Mouse (Mus musculus) embryonic fibroblast, embryonic 13.5 days (primary cell): ENCODE results near the gene Neurl1b. TPM values are rescaled to one million over a fixed set of nuclear protein-coding genes. Genes with fewer than 3 reads are reported as not detected.

Experiments
- H3K27ac ChIP-seq: 2 replicates; pipeline ENCODE4 v1.5.1; 2012; ENCODE audit warnings: low read length, control low read depth, inconsistent platforms; ENCODE audit not compliant: insufficient read depth
- H3K4me1 ChIP-seq: 2 replicates; pipeline ENCODE4 v1.6.1; 2011; ENCODE audit warnings: low read length; ENCODE audit not compliant: control insufficient read depth, insufficient read depth
- H3K4me3 ChIP-seq: 2 replicates; pipeline ENCODE4 v1.5.1; 2011; ENCODE audit warnings: mild to moderate bottlenecking, control low read depth, low read length; ENCODE audit not compliant: insufficient read depth
- CTCF ChIP-seq: IDR thresholded peaks from 2 replicates; pipeline ENCODE4 v1.5.1; 2011; ENCODE audit warnings: mild to moderate bottlenecking, control low read depth, low read length, moderate library complexity, borderline replicate concordance; ENCODE audit not compliant: insufficient read depth
- POLR2A ChIP-seq: IDR thresholded peaks from 2 replicates; pipeline ENCODE4 v1.6.1; 2011; ENCODE audit warnings: low read depth, mild to moderate bottlenecking, control low read depth, low read length, moderate library complexity
- polyA plus RNA-seq: library from polyadenylated mRNA; stranded (reverse); fragments of >200 nt; gene quantifications from 2 replicates; pipeline ENCODE4 v1.2.4, GENCODE M21; 2011; ENCODE audit warnings: low read depth; ENCODE audit not compliant: missing spikeins, insufficient read length

The Neurl1b gene
- polyA plus RNA-seq, 1 experiment: 2.4 TPM

DNA sequence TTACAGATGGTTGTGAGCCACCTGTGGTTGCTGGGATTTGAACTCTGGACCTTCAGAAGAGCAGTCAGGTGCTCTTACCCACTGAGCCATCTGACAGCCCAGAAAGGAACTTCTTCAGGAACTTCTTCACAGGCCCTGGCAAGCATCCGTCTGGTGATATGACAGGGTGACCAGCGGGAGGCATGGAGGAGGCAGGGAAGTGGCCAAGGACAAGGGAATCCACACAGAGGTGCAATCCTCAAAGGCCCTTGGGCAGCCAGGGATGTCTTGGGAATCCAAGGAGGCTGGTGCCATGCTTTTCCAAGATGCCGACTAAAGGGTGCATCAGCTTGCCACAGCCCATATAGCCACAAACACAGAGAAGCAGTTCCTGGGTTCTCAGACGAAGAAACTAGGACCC is 53.0 kb downstream of the Neurl1b start:
- no peak overlapping the region for H3K27ac ChIP-seq
- TF ChIP-seq POLR2A: no peak
- no peak for TF ChIP-seq CTCF
- H3K4me3 ChIP-seq: no peak overlapping the region
- H3K4me1 ChIP-seq: no peaks in the 10 kb centered on the region

DNA sequence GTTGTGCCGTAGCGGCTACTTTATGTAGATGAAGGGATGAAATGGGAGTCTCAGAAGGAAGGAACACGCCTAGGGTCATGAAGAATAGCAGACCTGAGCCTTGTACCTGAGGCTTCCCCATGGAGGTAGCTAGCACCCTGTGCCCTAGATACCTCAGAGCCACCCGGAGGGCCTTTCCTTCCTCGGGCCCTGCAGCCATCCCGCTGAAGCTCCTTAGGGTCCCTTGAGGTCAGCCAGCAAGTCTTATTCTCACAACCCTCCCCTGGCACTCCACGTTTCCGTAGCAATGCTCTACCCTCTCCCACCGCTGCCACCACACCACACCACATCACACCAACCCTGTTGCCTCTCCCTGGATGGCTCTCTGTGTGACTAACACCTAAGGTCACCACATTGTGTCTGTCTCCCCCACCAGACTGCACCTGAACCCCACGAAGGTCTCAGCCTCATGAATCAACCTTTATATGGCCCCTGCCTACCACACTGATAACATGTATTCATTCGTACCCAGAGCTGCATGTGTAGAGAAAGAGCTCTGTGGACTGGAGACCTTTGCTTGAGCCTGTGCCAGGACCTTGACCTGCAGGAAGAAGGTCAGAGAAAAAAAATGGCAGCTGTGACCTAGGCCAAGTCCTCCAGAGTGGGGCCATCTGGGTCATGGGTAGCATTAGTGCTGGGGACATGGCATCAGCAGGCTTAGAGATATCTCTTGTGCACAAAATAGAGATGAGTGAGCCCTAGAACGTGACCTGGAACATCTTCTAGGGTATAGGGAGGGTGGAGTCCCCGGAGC is 53.7 kb downstream of the Neurl1b start:
- H3K4me1 ChIP-seq: no peaks in the 10 kb centered on the region
- H3K4me3 ChIP-seq: no peak overlapping the region
- H3K27ac ChIP-seq: no peak overlapping the region
- TF ChIP-seq POLR2A (no peak), CTCF (no peak)

DNA sequence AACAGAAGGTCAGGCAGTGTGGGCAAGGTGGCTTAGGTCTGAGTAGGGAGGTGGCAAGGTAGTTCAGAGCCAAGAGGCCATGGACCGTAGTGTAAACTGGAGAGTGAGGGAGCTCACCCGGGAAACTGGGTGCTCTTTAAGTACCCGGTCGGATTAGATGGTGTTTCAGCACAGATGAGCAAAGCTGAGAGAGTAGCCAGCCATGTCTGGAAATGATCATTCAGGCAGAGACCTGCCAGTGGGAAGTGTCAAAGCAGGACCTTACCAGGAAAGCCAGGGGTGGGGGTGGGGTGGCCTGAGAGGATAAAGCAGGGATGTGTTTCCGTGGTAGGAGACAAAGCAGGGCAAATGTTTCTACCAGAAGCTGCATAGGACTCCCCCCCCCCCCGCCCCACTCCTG is 62.2 kb downstream of the Neurl1b start:
- H3K4me3 ChIP-seq: no peak overlapping the region
- peaks cover 3% of the 10 kb centered on the region for H3K4me1 ChIP-seq
- no peak overlapping the region for H3K27ac ChIP-seq
- TF ChIP-seq POLR2A (no peak), CTCF (no peak)

DNA sequence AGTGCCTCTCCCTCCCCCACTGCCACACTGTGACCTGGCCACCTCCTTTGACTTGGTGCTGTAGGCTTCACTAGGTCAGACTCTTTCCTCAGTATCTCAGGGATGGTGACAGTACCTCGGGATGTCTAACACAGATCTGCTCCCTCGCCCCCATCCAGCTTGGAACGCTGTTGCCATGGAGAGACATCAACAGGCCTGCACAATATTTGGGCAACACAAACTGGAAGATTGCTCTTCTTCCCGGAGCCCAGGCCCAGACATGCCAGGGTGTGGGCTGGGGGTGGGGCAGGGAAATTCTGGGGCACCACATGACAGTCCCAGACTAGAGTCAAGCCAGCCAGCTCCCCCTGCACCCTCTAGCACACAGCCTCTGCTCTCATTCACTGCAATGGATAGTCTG is 64.0 kb downstream of the Neurl1b start:
- Histone ChIP-seq H3K4me1 (peaks cover 3% of the 10 kb centered on the region), H3K27ac (no peak overlapping the region), H3K4me3 (no peak overlapping the region)
- TF ChIP-seq POLR2A (no peak), CTCF (no peak)

DNA sequence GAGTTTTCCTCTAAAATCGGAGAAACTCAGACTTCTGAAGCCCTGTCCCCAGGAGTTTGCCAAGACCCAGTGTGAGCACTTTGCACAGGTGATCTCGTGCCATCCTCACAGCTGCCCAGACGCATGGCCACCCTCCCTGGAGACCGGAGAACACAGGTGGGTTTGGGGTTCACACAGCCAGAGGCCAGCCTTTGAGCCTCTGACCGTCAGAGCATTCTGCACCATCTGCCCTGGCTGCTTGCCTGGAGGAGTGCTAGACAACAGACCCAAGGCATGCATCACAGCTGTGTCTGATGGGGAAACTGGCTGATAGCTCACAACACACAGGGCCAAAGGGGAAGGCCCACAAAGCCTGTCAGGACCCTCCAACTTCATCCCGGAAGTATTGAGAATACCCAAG is 65.0 kb downstream of the Neurl1b start:
- Histone ChIP-seq H3K27ac (no peak overlapping the region), H3K4me3 (no peak overlapping the region), H3K4me1 (peaks cover 3% of the 10 kb centered on the region)
- TF ChIP-seq CTCF: no peak
- no peak for TF ChIP-seq POLR2A

DNA sequence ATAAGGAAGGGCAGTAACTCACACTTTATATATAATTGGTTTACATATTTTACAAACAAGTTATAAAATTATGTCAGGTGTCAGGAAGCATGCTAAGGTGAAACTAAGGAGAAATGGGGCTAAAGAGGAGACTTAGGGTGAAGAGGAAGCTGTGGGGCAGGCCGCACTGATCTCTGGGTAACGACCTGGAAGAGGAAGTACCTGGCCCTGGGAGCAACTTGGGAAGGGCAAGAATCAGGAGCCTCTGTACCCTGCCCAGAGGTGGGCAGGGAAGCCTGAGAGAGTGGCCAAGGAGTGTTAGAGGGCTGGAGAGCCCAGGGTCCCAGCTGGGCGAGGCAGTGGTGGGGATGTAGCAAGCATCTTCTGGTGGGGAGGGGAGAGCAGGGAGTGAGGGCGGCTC is 66.3 kb downstream of the Neurl1b start:
- TF ChIP-seq CTCF (no peak), POLR2A (no peak)
- H3K27ac ChIP-seq: no peak overlapping the region
- H3K4me1 ChIP-seq: peaks cover 3% of the 10 kb centered on the region
- H3K4me3 ChIP-seq: no peak overlapping the region

DNA sequence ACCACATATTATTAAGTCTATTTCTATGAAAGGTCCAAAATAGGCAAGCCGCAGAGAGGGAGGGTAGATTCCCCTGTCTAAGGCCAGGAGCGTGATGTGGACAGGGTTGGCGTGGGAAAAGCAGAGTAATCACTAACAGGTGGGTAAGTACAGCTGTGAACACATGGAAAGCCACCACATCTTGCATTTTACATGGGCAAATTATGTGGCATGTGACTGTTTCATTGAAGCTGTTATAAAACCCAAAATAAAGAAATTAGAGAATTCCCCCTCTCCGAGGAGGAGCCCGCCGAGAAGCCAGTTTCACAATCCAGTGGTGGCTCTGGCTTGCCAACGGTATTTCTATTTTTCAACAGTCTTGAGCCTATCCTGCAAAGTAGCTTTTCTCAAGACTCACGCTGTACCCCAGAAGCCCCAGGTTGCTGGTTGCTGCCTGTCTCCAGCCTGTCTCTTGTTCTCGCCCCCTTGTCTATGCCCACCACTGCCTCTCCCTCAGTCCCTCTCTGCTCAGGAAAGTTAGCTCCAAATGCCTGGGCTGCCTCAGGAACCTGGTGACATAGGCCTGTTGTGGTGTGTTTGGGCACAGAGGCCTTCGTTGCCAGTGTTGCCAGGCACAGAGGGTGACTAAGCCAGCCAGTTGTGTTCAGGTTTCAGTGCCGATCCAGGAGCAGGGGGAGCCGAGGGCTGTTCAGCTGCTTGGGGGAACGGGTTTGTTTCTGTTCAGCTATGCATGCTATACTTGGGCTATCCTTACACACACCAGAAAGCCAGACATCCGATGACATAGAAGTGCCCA is 70.2 kb downstream of the Neurl1b start:
- TF ChIP-seq CTCF: no peak
- no peak for TF ChIP-seq POLR2A
- H3K4me3 ChIP-seq: no peak overlapping the region
- H3K4me1 ChIP-seq: peaks cover 3% of the 10 kb centered on the region
- no peak overlapping the region for H3K27ac ChIP-seq

DNA sequence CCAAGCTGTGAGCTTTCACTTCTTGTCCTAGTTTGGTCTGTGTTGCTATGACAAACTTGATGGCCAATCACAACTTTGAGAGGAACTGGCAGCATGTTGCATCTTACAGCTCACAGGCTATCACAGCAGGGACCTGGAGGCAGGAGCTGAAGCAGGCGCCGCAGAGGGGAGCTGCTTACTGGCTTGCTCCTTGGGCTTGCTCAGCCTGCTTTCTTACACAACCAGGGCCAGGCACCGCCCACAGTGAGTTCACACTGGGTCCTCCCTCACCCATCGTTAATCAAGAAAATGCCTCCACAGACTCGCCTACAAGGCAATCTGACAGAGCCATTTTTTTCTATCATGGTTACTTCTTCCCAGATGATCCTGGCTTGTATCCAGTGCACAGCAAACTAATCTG is 72.6 kb downstream of the Neurl1b start:
- TF ChIP-seq POLR2A: no peak
- TF ChIP-seq CTCF: no peak
- no peak overlapping the region for H3K4me3 ChIP-seq
- no peak overlapping the region for H3K27ac ChIP-seq
- H3K4me1 ChIP-seq: peaks cover 3% of the 10 kb centered on the region

DNA sequence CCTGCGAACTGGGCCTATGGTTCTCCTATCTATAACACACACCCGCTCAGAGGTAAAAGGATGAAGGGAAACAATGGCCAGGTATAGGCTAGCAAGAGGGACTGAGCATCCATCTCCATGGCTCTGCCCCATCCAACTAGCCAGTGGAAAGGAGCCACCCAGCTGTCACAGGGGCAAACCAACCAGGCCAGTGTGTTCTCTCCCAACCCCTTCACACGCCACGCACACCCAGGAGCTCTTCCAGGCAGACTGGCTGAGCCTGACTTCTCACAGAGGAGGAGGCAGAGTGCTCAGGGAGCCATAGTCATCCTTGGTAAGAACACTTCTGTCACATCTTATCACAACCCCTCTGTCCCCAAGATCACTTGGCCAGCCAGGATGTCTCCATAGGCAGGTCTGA is 73.3 kb downstream of the Neurl1b start:
- Histone ChIP-seq H3K4me3 (no peak overlapping the region), H3K4me1 (peaks cover 3% of the 10 kb centered on the region), H3K27ac (no peak overlapping the region)
- TF ChIP-seq CTCF: no peak
- TF ChIP-seq POLR2A: no peak

DNA sequence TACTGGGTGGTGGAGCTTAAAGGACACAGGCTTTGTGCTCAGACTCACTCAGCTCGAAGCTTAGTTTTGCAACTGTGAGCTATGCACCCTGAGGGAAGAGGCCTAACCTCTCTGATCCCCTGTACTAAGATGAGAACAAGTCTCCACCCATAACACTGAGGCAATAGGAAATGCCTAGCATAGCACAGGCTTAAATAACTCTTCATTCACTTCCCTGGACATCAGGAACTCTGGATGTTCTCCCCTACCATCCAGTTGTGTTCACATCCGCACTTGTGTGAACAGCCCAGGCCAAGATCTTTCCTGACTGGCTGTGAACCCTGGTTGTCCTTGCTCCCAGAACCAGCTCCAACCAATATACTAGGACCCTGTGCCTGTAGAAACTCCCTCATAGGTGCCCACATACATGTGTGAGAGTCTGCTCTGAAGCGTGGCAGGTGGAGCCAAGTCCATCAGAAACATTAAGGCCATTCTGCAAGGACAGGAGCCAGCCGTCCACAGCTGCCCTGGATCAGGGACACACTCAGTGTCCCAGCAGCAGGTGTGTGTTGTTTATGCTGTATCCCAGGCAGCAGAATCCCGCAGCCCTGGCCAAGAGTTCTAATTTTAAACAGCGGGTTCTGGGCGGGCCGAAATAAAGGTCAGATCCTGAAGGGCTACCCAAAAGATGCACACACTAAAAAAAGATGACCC is 74.2 kb downstream of the Neurl1b start:
- TF ChIP-seq CTCF: no peak
- TF ChIP-seq POLR2A: no peak
- H3K4me1 ChIP-seq: peaks cover 3% of the 10 kb centered on the region
- no peak overlapping the region for H3K27ac ChIP-seq
- no peak overlapping the region for H3K4me3 ChIP-seq
